Mouse (Mus musculus) midbrain, embryonic 15.5 days (tissue): ENCODE measurements around the gene Crybg2. TPM values are rescaled to one million over a fixed set of nuclear protein-coding genes. Genes with fewer than 3 reads are reported as not detected.

Experiments used
- ATAC-seq: fragments of 200-750 bp; cut with Nextera tagmentation; replicated peaks from 2 replicates; pipeline ENCODE4 v1.8.0; 2017; ENCODE audit warnings: moderate TSS enrichment
- H3K27ac ChIP-seq: fragments of 300-500 bp; sonication (generic); 2 replicates; pipeline ENCODE4 v1.5.1; 2015; ENCODE audit warnings: mild to moderate bottlenecking, inconsistent platforms
- H3K27me3 ChIP-seq: fragments of 300-500 bp; sonication (generic); replicated peaks from 2 replicates; pipeline ENCODE4 v1.6.1; 2015; ENCODE audit warnings: inconsistent platforms
- H3K36me3 ChIP-seq: fragments of 300-500 bp; sonication (generic); replicated peaks from 2 replicates; pipeline ENCODE4 v1.6.1; 2015; ENCODE audit warnings: inconsistent platforms
- H3K4me1 ChIP-seq: fragments of 300-500 bp; sonication (generic); 2 replicates; pipeline ENCODE4 v1.6.1; 2015; ENCODE audit warnings: inconsistent platforms
- H3K4me2 ChIP-seq: fragments of 300-500 bp; sonication (generic); 2 replicates; pipeline ENCODE4 v1.6.1; 2015; ENCODE audit warnings: inconsistent platforms, mild to moderate bottlenecking, moderate library complexity
- H3K4me3 ChIP-seq: fragments of 300-500 bp; sonication (generic); 2 replicates; pipeline ENCODE4 v1.5.1; 2015; ENCODE audit warnings: mild to moderate bottlenecking, inconsistent platforms
- H3K9ac ChIP-seq: fragments of 300-500 bp; sonication (generic); 2 replicates; pipeline ENCODE4 v1.6.1; 2015; ENCODE audit warnings: mild to moderate bottlenecking, inconsistent platforms
- H3K9me3 ChIP-seq: fragments of 300-500 bp; sonication (generic); 2 replicates; pipeline ENCODE4 v1.6.1; 2016; ENCODE audit warnings: inconsistent platforms
- WGBS: fragments of 180-500 bp; shearing (Covaris S2); methylation state at CpG from one replicate; pipeline ENCODE4 v1.1.7; 2015; ENCODE audit warnings: mixed read lengths; 5-methylcytosine and 5-hydroxymethylcytosine counted together
- polyA plus RNA-seq: library from polyadenylated mRNA; unstranded; fragments of >200 nt; fragmentation: Nextera tagmentation; extraction: Ambion mirVana; gene quantifications from 2 replicates; pipeline ENCODE4 v1.2.1, GENCODE M21; 2015

The Crybg2 gene
- polyA plus RNA-seq, 1 experiment from 2014 or later: 4.2 TPM

DNA sequence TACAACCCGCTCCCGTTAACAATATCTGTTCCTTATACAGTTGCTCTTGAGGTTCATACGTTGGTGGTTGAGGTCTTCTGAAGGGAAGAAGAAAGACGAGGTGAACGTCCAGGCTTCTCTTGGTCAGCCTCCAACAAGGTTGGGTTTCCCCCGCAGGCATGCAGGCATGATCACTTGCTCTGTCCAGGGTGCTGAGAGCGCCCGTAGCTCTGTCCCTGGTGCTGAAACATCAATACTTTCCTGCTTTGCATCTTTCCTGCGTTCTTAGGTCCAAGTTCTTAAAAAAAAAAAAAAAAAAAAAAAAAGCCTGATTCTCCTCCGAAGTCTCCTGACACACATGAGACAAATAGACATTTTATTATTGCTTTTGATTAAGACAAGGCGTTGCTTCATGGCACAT is 40.0 kb upstream of the Crybg2 start:
- Histone ChIP-seq H3K9ac (no peak overlapping the region), H3K4me2 (peak overlapping the region; percentile 63), H3K27me3 (peaks cover 11% of the 10 kb centered on the region; the same call in 1 of the 2 replicates), H3K4me3 (peak overlapping the region; percentile 37), H3K9me3 (no peaks in the 10 kb centered on the region), H3K36me3 (no peaks in the 10 kb centered on the region), H3K4me1 (peaks cover 38% of the 10 kb centered on the region), H3K27ac (no peak overlapping the region)
- no peak for ATAC-seq
- WGBS: 3% methylated on average over 11 of the region's 11 CpGs

- no peaks in the 10 kb centered on the region for H3K36me3 ChIP-seq
- H3K27me3 ChIP-seq: no peaks in the 10 kb centered on the region
- H3K9ac ChIP-seq: no peak overlapping the region
- H3K4me1 ChIP-seq: no peaks in the 10 kb centered on the region
- no peak overlapping the region for H3K4me2 ChIP-seq
- no peak overlapping the region for H3K4me3 ChIP-seq
- 14% methylated on average over 9 of the region's 9 CpGs for WGBS
- ATAC-seq: no peak
- no peaks in the 10 kb centered on the region for H3K9me3 ChIP-seq
- H3K27ac ChIP-seq: no peak overlapping the region
Measured at GRCm38 (mm10) chr4:134025802-134026201, 34.8 kb upstream of the Crybg2 start.

- no peaks in the 10 kb centered on the region for H3K36me3 ChIP-seq
- WGBS: 3% methylated on average over 16 of the region's 16 CpGs
- ATAC-seq: no peak
- H3K9me3 ChIP-seq: no peaks in the 10 kb centered on the region
- H3K27me3 ChIP-seq: no peaks in the 10 kb centered on the region
- H3K27ac ChIP-seq: 0 out of 2 replicates have a peak overlapping the region, but pooled peaks have one; percentile 34
- H3K4me3 ChIP-seq: no peak overlapping the region
- H3K9ac ChIP-seq: no peak overlapping the region
- H3K4me2 ChIP-seq: peak overlapping the region; percentile 29; the same call in 1 of the 2 replicates
- H3K4me1 ChIP-seq: peaks cover 3% of the 10 kb centered on the region; the same call in 1 of the 2 replicates
Measured at GRCm38 (mm10) chr4:134035953-134036352, 24.7 kb upstream of the Crybg2 start.

DNA sequence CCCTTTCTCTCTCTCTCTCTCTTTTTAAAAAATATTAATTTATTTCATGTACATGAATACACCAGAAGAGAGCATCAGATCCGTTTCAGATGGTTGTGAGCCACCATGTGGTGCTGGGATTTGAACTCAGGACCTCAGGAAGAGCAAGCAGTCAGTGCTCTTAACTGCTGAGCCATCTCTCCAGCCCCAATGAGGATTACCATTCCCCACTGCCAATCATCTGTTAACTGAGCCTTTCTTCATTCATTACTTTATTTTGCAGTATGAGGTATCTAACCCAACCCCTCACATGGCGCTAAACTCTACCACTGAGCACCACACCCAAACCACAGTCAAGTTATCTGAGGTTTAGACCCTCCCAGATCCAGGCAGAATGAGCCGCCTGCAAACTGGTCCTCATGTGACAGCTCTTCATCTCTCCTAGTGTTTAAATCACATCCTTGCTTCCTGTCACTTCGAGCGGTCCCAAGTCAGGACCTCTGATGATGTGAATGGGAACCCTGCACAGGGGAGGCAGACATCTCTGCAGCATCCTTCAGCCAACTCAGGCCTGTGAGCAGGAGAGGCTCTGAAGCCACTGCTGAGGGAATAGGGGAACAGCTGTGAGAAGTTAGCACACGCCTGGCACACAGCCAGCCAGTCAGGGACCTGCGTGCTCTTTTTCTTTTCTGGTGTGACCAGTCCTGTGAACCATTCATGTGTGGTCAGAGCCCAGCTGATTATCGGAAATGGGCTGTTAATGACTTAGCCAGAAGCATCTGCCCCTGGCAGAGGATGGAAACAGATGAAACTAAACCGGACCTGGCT is 19.1 kb upstream of the Crybg2 start:
- Histone ChIP-seq H3K4me1 (peaks cover 3% of the 10 kb centered on the region; the same call in 1 of the 2 replicates), H3K4me2 (no peak overlapping the region), H3K27ac (no peak overlapping the region), H3K9ac (no peak overlapping the region), H3K27me3 (no peaks in the 10 kb centered on the region), H3K4me3 (no peak overlapping the region), H3K9me3 (no peaks in the 10 kb centered on the region), H3K36me3 (no peaks in the 10 kb centered on the region)
- ATAC-seq: no peak
- 64% methylated on average over 9 of the region's 9 CpGs for WGBS

GRCm38 (mm10) chr4:134043041-134043440 is 17.6 kb upstream of the Crybg2 start:
- no peak overlapping the region for H3K4me2 ChIP-seq
- H3K27me3 ChIP-seq: no peaks in the 10 kb centered on the region
- peaks cover 3% of the 10 kb centered on the region; the same call in 1 of the 2 replicates for H3K4me1 ChIP-seq
- H3K4me3 ChIP-seq: no peak overlapping the region
- H3K9me3 ChIP-seq: no peaks in the 10 kb centered on the region
- no peak for ATAC-seq
- H3K27ac ChIP-seq: no peak overlapping the region
- H3K9ac ChIP-seq: no peak overlapping the region
- no peaks in the 10 kb centered on the region for H3K36me3 ChIP-seq
- WGBS: 60% methylated on average over 2 of the region's 2 CpGs

- peaks cover 2% of the 10 kb centered on the region; the same call in 1 of the 2 replicates for H3K4me1 ChIP-seq
- H3K27ac ChIP-seq: no peak overlapping the region
- ATAC-seq: no peak
- no peaks in the 10 kb centered on the region for H3K9me3 ChIP-seq
- H3K36me3 ChIP-seq: no peaks in the 10 kb centered on the region
- H3K27me3 ChIP-seq: no peaks in the 10 kb centered on the region
- 89% methylated on average over 5 of the region's 5 CpGs for WGBS
- H3K4me2 ChIP-seq: no peak overlapping the region
- H3K9ac ChIP-seq: no peak overlapping the region
- no peak overlapping the region for H3K4me3 ChIP-seq
Measured at GRCm38 (mm10) chr4:134047648-134048047, 13.0 kb upstream of the Crybg2 start.

- WGBS: 85% methylated on average over 5 of the region's 5 CpGs
- no peak for ATAC-seq
- no peaks in the 10 kb centered on the region for H3K9me3 ChIP-seq
- no peak overlapping the region for H3K27ac ChIP-seq
- peaks cover 5% of the 10 kb centered on the region; the same call in 1 of the 2 replicates for H3K4me1 ChIP-seq
- no peaks in the 10 kb centered on the region for H3K36me3 ChIP-seq
- H3K4me2 ChIP-seq: no peak overlapping the region
- H3K27me3 ChIP-seq: no peaks in the 10 kb centered on the region
- H3K9ac ChIP-seq: no peak overlapping the region
- no peak overlapping the region for H3K4me3 ChIP-seq
Measured at GRCm38 (mm10) chr4:134051912-134052311, 8.7 kb upstream of the Crybg2 start.

DNA sequence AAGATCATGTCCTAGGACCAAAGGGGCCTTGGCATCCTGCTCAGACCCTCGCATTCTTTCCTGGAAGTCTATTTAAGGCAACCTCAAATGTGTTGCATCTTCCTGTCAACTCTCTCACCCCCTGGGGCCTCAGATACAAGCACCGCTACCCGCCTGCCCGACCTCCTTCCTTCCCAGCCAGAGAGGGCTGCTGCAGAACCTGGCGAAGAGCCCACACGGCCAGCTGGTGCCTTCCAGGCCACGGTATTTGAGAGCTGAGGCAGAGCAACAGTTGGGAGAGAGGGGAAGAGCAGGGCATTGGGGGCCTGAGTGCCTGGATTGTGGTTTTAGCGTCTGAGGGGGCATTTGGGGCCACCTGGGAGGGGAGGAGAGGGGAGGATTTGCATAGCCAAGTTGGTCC is 8.1 kb upstream of the Crybg2 start:
- Histone ChIP-seq H3K27ac (no peak overlapping the region), H3K9me3 (no peaks in the 10 kb centered on the region), H3K4me1 (peaks cover 5% of the 10 kb centered on the region; the same call in 1 of the 2 replicates), H3K4me2 (no peak overlapping the region), H3K9ac (no peak overlapping the region), H3K4me3 (no peak overlapping the region), H3K27me3 (no peaks in the 10 kb centered on the region), H3K36me3 (no peaks in the 10 kb centered on the region)
- no peak for ATAC-seq
- 34% methylated on average over 8 of the region's 8 CpGs for WGBS

DNA sequence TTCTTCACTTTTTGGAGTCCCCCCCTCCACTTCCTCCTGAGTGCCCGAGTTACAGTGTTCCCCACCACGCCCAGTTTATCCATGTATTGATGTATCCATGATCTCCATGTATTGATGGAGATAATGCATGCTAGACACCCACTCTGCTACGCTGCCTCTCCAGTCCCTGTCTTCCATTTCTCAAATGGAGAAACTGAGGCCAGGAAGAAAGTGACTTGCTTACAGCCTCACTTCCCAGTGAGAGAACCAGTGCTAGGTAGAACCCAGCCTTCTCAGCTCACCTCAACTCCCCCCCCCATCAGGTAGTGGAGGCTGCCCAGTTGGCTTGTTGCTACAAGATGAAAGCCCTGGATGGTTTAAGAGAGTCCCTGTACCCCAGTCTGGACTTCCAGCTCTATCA is 7.1 kb upstream of the Crybg2 start, which contains the start of gene Zfp683:
Zfp683 (plus strand) TSS at position 301 of the 400 bp plus-strand sequence.
- H3K4me2 ChIP-seq: no peak within 1 kb of the TSS
- peaks cover 5% of the 10 kb centered on the region; the same call in 1 of the 2 replicates for H3K4me1 ChIP-seq
- no peak within 1 kb of the TSS for H3K9ac ChIP-seq
- WGBS: 94% methylated on average over 3 of the region's 3 CpGs
- no peaks in the 10 kb centered on the region for H3K9me3 ChIP-seq
- no peak within 1 kb of the TSS for H3K27ac ChIP-seq
- no peaks in the 10 kb centered on the region for H3K36me3 ChIP-seq
- ATAC-seq: no peak
- H3K4me3 ChIP-seq: no peak within 1 kb of the TSS
- H3K27me3 ChIP-seq: no peaks in the 10 kb centered on the region

GRCm38 (mm10) chr4:134058166-134058715 is 2.4 kb upstream of the Crybg2 start:
- Histone ChIP-seq H3K9me3 (no peaks in the 10 kb centered on the region), H3K27me3 (no peaks in the 10 kb centered on the region), H3K27ac (no peak overlapping the region), H3K4me3 (no peak overlapping the region), H3K9ac (no peak overlapping the region), H3K4me2 (no peak overlapping the region; the same call in 1 of the 2 replicates), H3K4me1 (no peaks in the 10 kb centered on the region), H3K36me3 (no peaks in the 10 kb centered on the region)
- 31% methylated on average over 14 of the region's 14 CpGs for WGBS
- no peak for ATAC-seq

- H3K4me3 ChIP-seq: no peak overlapping the region
- no peak overlapping the region for H3K9ac ChIP-seq
- no peaks in the 10 kb centered on the region for H3K36me3 ChIP-seq
- no peaks in the 10 kb centered on the region for H3K27me3 ChIP-seq
- H3K4me2 ChIP-seq: no peak overlapping the region
- WGBS: 84% methylated on average over 6 of the region's 6 CpGs
- no peaks in the 10 kb centered on the region for H3K9me3 ChIP-seq
- ATAC-seq: no peak
- H3K4me1 ChIP-seq: no peaks in the 10 kb centered on the region
- H3K27ac ChIP-seq: no peak overlapping the region
Measured at GRCm38 (mm10) chr4:134058908-134059307, 1.7 kb upstream of the Crybg2 start.

GRCm38 (mm10) chr4:134061166-134061830 is 683 bp downstream of the Crybg2 start:
- 63% methylated on average over 18 of the region's 18 CpGs for WGBS
- no peak overlapping the region for H3K9ac ChIP-seq
- H3K27me3 ChIP-seq: no peaks in the 10 kb centered on the region

More at GRCm38 (mm10) chr4:134061166-134061830, 683 bp downstream of the Crybg2 start:
- no peak overlapping the region for H3K4me3 ChIP-seq
- no peak for ATAC-seq
- H3K4me2 ChIP-seq: no peak overlapping the region
- H3K27ac ChIP-seq: no peak overlapping the region
- H3K36me3 ChIP-seq: no peaks in the 10 kb centered on the region
- no peaks in the 10 kb centered on the region for H3K4me1 ChIP-seq
- H3K9me3 ChIP-seq: no peaks in the 10 kb centered on the region
